Mouse (Mus musculus): Measurements from ENCODE around the gene Eaf2. TPM values are rescaled to one million over a fixed set of nuclear protein-coding genes. Genes with fewer than 3 reads are reported as not detected.

Eaf2 gene
- total and polyA plus RNA-seq, 3 experiments, result 0.27 to 0.68 TPM; not detected in 1

DNA sequence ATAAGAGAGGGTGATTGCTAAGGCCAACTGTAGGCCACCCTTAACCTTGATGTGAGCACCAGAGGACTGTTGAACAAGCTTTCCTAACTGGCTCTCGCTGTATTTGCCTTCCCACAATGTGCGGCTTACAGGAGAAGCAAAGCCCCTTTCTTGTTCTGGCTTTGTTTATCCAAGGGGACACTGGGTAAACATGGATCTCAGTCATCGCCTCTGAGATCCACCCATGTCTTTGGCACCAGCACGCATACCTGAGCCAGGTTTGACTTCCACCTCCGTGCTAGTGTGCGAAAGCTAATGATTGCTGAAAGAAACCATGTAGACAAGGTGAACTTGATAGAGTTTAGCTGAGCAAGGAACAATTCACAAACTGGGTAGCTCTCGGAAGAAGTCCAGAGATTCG lies 131.2 kb downstream of the Eaf2 start:
- Histone ChIP-seq H3K27ac (ENCODE audit: control insufficient read depth, low read depth, low read length) (no peak overlapping the region), H3K36me3 (ENCODE audit: control insufficient read depth in 1 of 2, insufficient read depth in 2 of 2, low read length in 2 of 2) (no peaks in the 10 kb centered on the region), H3K4me3 (ENCODE audit: control insufficient read depth in 1 of 2, insufficient read depth in 1 of 2, low read depth in 2 of 2, low read length in 2 of 2) (no peak overlapping the region), H3K27me3 (ENCODE audit: control insufficient read depth in 1 of 2, insufficient read depth in 2 of 2, low read length in 2 of 2) (no peaks in the 10 kb centered on the region; a peak in 3 of 4 replicates), H3K79me2 (ENCODE audit: control insufficient read depth, insufficient read depth, low read length, poor library complexity) (no peaks in the 10 kb centered on the region), H3K9ac (ENCODE audit: control insufficient read depth, low read depth, low read length, poor library complexity, severe bottlenecking) (no peak overlapping the region), H3K4me1 (ENCODE audit: control insufficient read depth in 1 of 2, insufficient read depth in 2 of 2, low read length in 2 of 2) (no peaks in the 10 kb centered on the region), H3K9me3 (replicated peaks; ENCODE audit: insufficient read depth, low read length) (no peaks in the 10 kb centered on the region)
- no peak for TF ChIP-seq ZNF384 (IDR thresholded peaks at IDR 0.05; ENCODE audit: low read depth, low read length)
- no peak for TF ChIP-seq MAX (IDR thresholded peaks at IDR 0.05; ENCODE audit: low read length)
- DNase-seq (ENCODE audit: low read depth, low spot score), result no peak

Other genes starting within 250 kb of the Eaf2 start
- gene Cd86, start 208.9 kb downstream of the Eaf2 start, total RNA-seq (2012; rRNA removed), result not detected in 2 replicates
- gene Cd86, start 208.9 kb downstream of the Eaf2 start, polyA plus RNA-seq (2012; ENCODE audit: insufficient read depth in 1 of 2, insufficient read length in 2 of 2, low read depth in 1 of 2, low replicate concordance in 2 of 2, missing spikeins in 1 of 2), result not detected
- not detected in 2 replicates for gene Ildr1, start 181.0 kb downstream of the Eaf2 start, total RNA-seq (2012; rRNA removed)
- gene Ildr1, start 181.0 kb downstream of the Eaf2 start, polyA plus RNA-seq (2012; ENCODE audit: insufficient read depth in 1 of 2, insufficient read length in 2 of 2, low read depth in 1 of 2, low replicate concordance in 2 of 2, missing spikeins in 1 of 2), result not detected
- not detected in 2 replicates for gene Slc15a2, start 90.0 kb downstream of the Eaf2 start, total RNA-seq (2012; rRNA removed)
- not detected for gene Slc15a2, start 90.0 kb downstream of the Eaf2 start, polyA plus RNA-seq (2012; ENCODE audit: insufficient read depth in 1 of 2, insufficient read length in 2 of 2, low read depth in 1 of 2, low replicate concordance in 2 of 2, missing spikeins in 1 of 2)
- 8.7 and 11.2 TPM in 2 replicates for gene Iqcb1, start 46.6 kb downstream of the Eaf2 start, total RNA-seq (2012; rRNA removed)
- gene Iqcb1, start 46.6 kb downstream of the Eaf2 start, polyA plus RNA-seq (2012; ENCODE audit: insufficient read depth in 1 of 2, insufficient read length in 2 of 2, low read depth in 1 of 2, low replicate concordance in 2 of 2, missing spikeins in 1 of 2), result 10 to 100 TPM in 1 of 2 experiments, not detected in 1; 14.2 TPM
- 15.8 and 16.8 TPM in 2 replicates for gene Golgb1, start 137 bp upstream of the Eaf2 start, total RNA-seq (2012; rRNA removed)
- 10 to 100 TPM; 34.1 to 35.0 TPM for gene Golgb1, start 137 bp upstream of the Eaf2 start, polyA plus RNA-seq (2012; ENCODE audit: insufficient read depth in 1 of 2, insufficient read length in 2 of 2, low read depth in 1 of 2, low replicate concordance in 2 of 2, missing spikeins in 1 of 2)
- gene Hcls1, start 60.0 kb upstream of the Eaf2 start, total RNA-seq (2012; rRNA removed), result 54.7 and 57.4 TPM in 2 replicates
- 10 to 100 TPM in 1 of 2 experiments, not detected in 1; 91.4 TPM for gene Hcls1, start 60.0 kb upstream of the Eaf2 start, polyA plus RNA-seq (2012; ENCODE audit: insufficient read depth in 1 of 2, insufficient read length in 2 of 2, low read depth in 1 of 2, low replicate concordance in 2 of 2, missing spikeins in 1 of 2)
- 0.15 and 0.20 TPM in 2 replicates for gene Fbxo40, start 115.5 kb upstream of the Eaf2 start, total RNA-seq (2012; rRNA removed)
- gene Fbxo40, start 115.5 kb upstream of the Eaf2 start, polyA plus RNA-seq (2012; ENCODE audit: insufficient read depth in 1 of 2, insufficient read length in 2 of 2, low read depth in 1 of 2, low replicate concordance in 2 of 2, missing spikeins in 1 of 2), result under 1 TPM in 1 of 2 experiments, not detected in 1; 0.08 TPM
- gene Polq, start 136.8 kb upstream of the Eaf2 start, total RNA-seq (2012; rRNA removed), result 15.1 and 17.2 TPM in 2 replicates
- 10 to 100 TPM in 1 of 2 experiments, not detected in 1; 13.6 TPM for gene Polq, start 136.8 kb upstream of the Eaf2 start, polyA plus RNA-seq (2012; ENCODE audit: insufficient read depth in 1 of 2, insufficient read length in 2 of 2, low read depth in 1 of 2, low replicate concordance in 2 of 2, missing spikeins in 1 of 2)